Mouse (Mus musculus) CH12.LX (cell line): ENCODE measurements around the gene Mamdc4. TPM values are rescaled to one million over a fixed set of nuclear protein-coding genes. Genes with fewer than 3 reads are reported as not detected.

Experiments used
- DNase-seq: peaks from one replicate; pipeline ENCODE4 v3.0.0-alpha.2; 2013; ENCODE audit errors: extremely low read depth
- H3K27ac ChIP-seq: 2 replicates; pipeline ENCODE4 v1.5.1; 2012; ENCODE audit warnings: low read depth, mild to moderate bottlenecking, control low read depth, moderate library complexity; ENCODE audit not compliant: insufficient read depth
- H3K27me3 ChIP-seq: replicated peaks from 2 replicates; pipeline ENCODE3; 2012; ENCODE audit warnings: inconsistent platforms
- H3K36me3 ChIP-seq, 2 experiments: replicated peaks in 1 of 2; 2 replicates each; pipeline versions ENCODE3 to v1.6.1; 2012; ENCODE audit warnings: inconsistent platforms in 1 of 2, low read length in 1 of 2, mild to moderate bottlenecking in 1 of 2, mixed read lengths in 1 of 2, moderate library complexity in 1 of 2; ENCODE audit not compliant: control insufficient read depth in 1 of 2, insufficient read depth in 1 of 2
- H3K4me1 ChIP-seq, 2 experiments: 2 replicates each; pipeline ENCODE4 v1.6.1; 2012; ENCODE audit warnings: inconsistent platforms in 1 of 2, moderate library complexity in 1 of 2; ENCODE audit not compliant: insufficient read depth in 2 of 2, control insufficient read depth in 1 of 2
- H3K4me2 ChIP-seq: 2 replicates; pipeline ENCODE4 v1.6.1; 2012; ENCODE audit warnings: low read depth, mild to moderate bottlenecking, control low read depth; ENCODE audit not compliant: poor library complexity, insufficient read depth, severe bottlenecking
- H3K4me3 ChIP-seq, 3 experiments: fragments of 150-350 bp in 1 of 3; sonication (generic) in 1 of 3; replicated peaks in 1 of 3; 2 replicates each; pipeline versions ENCODE3 to v1.5.1; 2011 to 2012; ENCODE audit warnings: low read depth in 2 of 3, low read length in 2 of 3, mild to moderate bottlenecking in 2 of 3, moderate library complexity in 2 of 3, control low read depth in 1 of 3, improper control_type of control experiment in 1 of 3, inconsistent platforms in 1 of 3, mixed read lengths in 1 of 3; ENCODE audit not compliant: poor library complexity in 1 of 3
- H3K79me2 ChIP-seq: replicated peaks from 2 replicates; pipeline ENCODE4 v1.6.1; 2012; ENCODE audit warnings: mild to moderate bottlenecking, moderate library complexity; ENCODE audit not compliant: control insufficient read depth, poor library complexity, insufficient read depth, severe bottlenecking; ENCODE audit errors: extremely low read depth
- H3K9ac ChIP-seq: 2 replicates; pipeline ENCODE4 v1.6.1; 2012; ENCODE audit warnings: low read depth, mild to moderate bottlenecking, control low read depth, moderate library complexity; ENCODE audit not compliant: insufficient read depth
- H3K9me3 ChIP-seq: replicated peaks from 2 replicates; pipeline ENCODE3; 2012; ENCODE audit warnings: low read length, inconsistent platforms, mixed read lengths
- BHLHE40 ChIP-seq: IDR thresholded peaks from 2 replicates; pipeline ENCODE4 v1.6.1; 2011; ENCODE audit warnings: mild to moderate bottlenecking, low read depth, low read length, improper control_type of control experiment
- CHD1 ChIP-seq: IDR thresholded peaks from 2 replicates; pipeline ENCODE4 v1.6.1; 2012; ENCODE audit warnings: low read depth, low read length, improper control_type of control experiment, inconsistent platforms
- CTCF ChIP-seq, 2 experiments: IDR thresholded peaks in 1 of 2; conservative IDR thresholded peaks in 1 of 2; 2 replicates each; pipeline ENCODE4 v1.5.1; 2011 to 2012; ENCODE audit warnings: low read depth in 2 of 2, low read length in 2 of 2, improper control_type of control experiment in 1 of 2, inconsistent platforms in 1 of 2, mild to moderate bottlenecking in 1 of 2, moderate library complexity in 1 of 2
- E2F4 ChIP-seq: IDR thresholded peaks from 2 replicates; pipeline ENCODE4 v1.6.1; 2011; ENCODE audit warnings: low read depth, low read length, improper control_type of control experiment; ENCODE audit not compliant: insufficient replicate concordance
- ELF1 ChIP-seq: IDR thresholded peaks from 2 replicates; pipeline ENCODE4 v1.6.1; 2014; ENCODE audit warnings: low read depth, mild to moderate bottlenecking, inconsistent platforms, low read length, improper control_type of control experiment
- ETS1 ChIP-seq: conservative IDR thresholded peaks from 2 replicates; pipeline ENCODE4 v1.6.1; 2012; ENCODE audit warnings: low read depth, mild to moderate bottlenecking, inconsistent platforms, low read length, improper control_type of control experiment, moderate library complexity
- GABPA ChIP-seq: IDR thresholded peaks from 2 replicates; pipeline ENCODE4 v1.6.1; 2012; ENCODE audit warnings: low read depth, low read length, improper control_type of control experiment, inconsistent platforms; ENCODE audit not compliant: insufficient replicate concordance
- IRF4 ChIP-seq: IDR thresholded peaks from 2 replicates; pipeline ENCODE4 v1.6.1; 2014; ENCODE audit warnings: low read depth, mild to moderate bottlenecking, inconsistent platforms, low read length, improper control_type of control experiment
- JUN ChIP-seq: IDR thresholded peaks from 2 replicates; pipeline ENCODE4 v1.6.1; 2011; ENCODE audit warnings: low read depth, mild to moderate bottlenecking, low read length, improper control_type of control experiment, moderate library complexity; ENCODE audit not compliant: insufficient read depth
- MEF2A ChIP-seq: IDR thresholded peaks from 2 replicates; pipeline ENCODE4 v1.6.1; 2014; ENCODE audit warnings: low read depth, mild to moderate bottlenecking, inconsistent platforms, low read length, improper control_type of control experiment, borderline replicate concordance
- MXI1 ChIP-seq: IDR thresholded peaks from 2 replicates; pipeline ENCODE4 v1.6.1; 2011; ENCODE audit warnings: mild to moderate bottlenecking, low read depth, low read length, improper control_type of control experiment
- PAX5 ChIP-seq: IDR thresholded peaks from 2 replicates; pipeline ENCODE4 v1.6.1; 2012; ENCODE audit warnings: low read length, inconsistent platforms, mixed read lengths
- POLR2A ChIP-seq: IDR thresholded peaks from 2 replicates; pipeline ENCODE4 v1.6.1; 2011; ENCODE audit warnings: low read depth, mild to moderate bottlenecking, improper control_type of control experiment, low read length
- POLR2AphosphoS2 ChIP-seq: IDR thresholded peaks from 2 replicates; pipeline ENCODE4 v1.6.1; 2011; ENCODE audit warnings: low read depth, low read length, improper control_type of control experiment
- RAD21 ChIP-seq: IDR thresholded peaks from 2 replicates; pipeline ENCODE4 v1.6.1; 2011; ENCODE audit warnings: low read depth, mild to moderate bottlenecking, low read length, improper control_type of control experiment, moderate library complexity
- RCOR1 ChIP-seq: conservative IDR thresholded peaks from 2 replicates; pipeline ENCODE4 v1.6.1; 2012; ENCODE audit warnings: low read depth, mild to moderate bottlenecking, inconsistent platforms, low read length, improper control_type of control experiment
- SIN3A ChIP-seq: IDR thresholded peaks from 2 replicates; pipeline ENCODE4 v1.6.1; 2012; ENCODE audit warnings: low read length, improper control_type of control experiment, inconsistent platforms
- TCF12 ChIP-seq: IDR thresholded peaks from 2 replicates; pipeline ENCODE4 v1.6.1; 2014; ENCODE audit warnings: low read depth, mild to moderate bottlenecking, inconsistent platforms, low read length, improper control_type of control experiment
- UBTF ChIP-seq: IDR thresholded peaks from 2 replicates; pipeline ENCODE4 v1.6.1; 2012; ENCODE audit warnings: low read depth, mild to moderate bottlenecking, inconsistent platforms, low read length, improper control_type of control experiment, moderate library complexity
- USF1 ChIP-seq: IDR thresholded peaks from 2 replicates; pipeline ENCODE4 v1.6.1; 2014; ENCODE audit warnings: low read depth, mild to moderate bottlenecking, inconsistent platforms, low read length, improper control_type of control experiment
- ZC3H11A ChIP-seq: IDR thresholded peaks from 2 replicates; pipeline ENCODE4 v1.6.1; 2012; ENCODE audit warnings: low read depth, mild to moderate bottlenecking, inconsistent platforms, low read length, improper control_type of control experiment
- ZKSCAN1 ChIP-seq: IDR thresholded peaks from 2 replicates; pipeline ENCODE4 v1.6.1; 2012; ENCODE audit warnings: low read depth, inconsistent platforms, low read length, improper control_type of control experiment, borderline replicate concordance
- ZMIZ1 ChIP-seq: IDR thresholded peaks from 2 replicates; pipeline ENCODE4 v1.6.1; 2012; ENCODE audit warnings: low read depth, mild to moderate bottlenecking, inconsistent platforms, low read length, improper control_type of control experiment
- ZNF384 ChIP-seq: IDR thresholded peaks from 2 replicates; pipeline ENCODE4 v1.6.1; 2012; ENCODE audit warnings: low read depth, low read length, improper control_type of control experiment, inconsistent platforms
- dilution Hi-C: fragments of 300-500 bp; cut with MboI; formaldehyde crosslinking; loops from 2 replicates; pipeline ENCODE4 v1.14.3; 2020; ENCODE audit warnings: low sequenced_read_pairs; ENCODE audit not compliant: extremely low pct_unique_long_range_greater_than_20kb, extremely low pct_ligation_motif_present
- in situ Hi-C: fragments of 300-500 bp; cut with MboI; formaldehyde crosslinking; loops from 3 replicates; pipeline ENCODE4 v1.14.3; 2019; ENCODE audit warnings: low sequenced_read_pairs, low pct_ligation_motif_present, low pct_unique_long_range_greater_than_20kb, mixed read lengths
- polyA plus RNA-seq: library from polyadenylated mRNA; unstranded; fragments of >175 nt; gene quantifications from 2 replicates; pipeline ENCODE4 v1.2.1, GENCODE M21; 2012; ENCODE audit warnings: low read depth; ENCODE audit not compliant: insufficient read length
- total RNA-seq, 2 experiments: library from RNA; depleted of rRNA; stranded (reverse); fragments of 300-350 nt in 1 of 2; fragments of >200 nt in 1 of 2; gene quantifications; 2 replicates each; pipeline ENCODE4 v1.2.3; 2012 to 2014

The Mamdc4 gene
- total and polyA plus RNA-seq, 3 experiments = 4.4 to 34.9 (median 11.5) TPM

- dilution Hi-C loops = no loop called here
- in situ Hi-C loops = no loop called here
Measured at GRCm38 (mm10) chr2:25573068-25573467, 1.6 kb downstream of the Mamdc4 start.

GRCm38 (mm10) chr2:25571221-25571620, 3.4 kb downstream of the Mamdc4 start:
- H3K9me3 ChIP-seq = peaks cover 1% of the 10 kb centered on the region
- in situ Hi-C loops = no loop called here
- peaks cover 4 to 22% of the 10 kb centered on the region in 2 experiments; a peak in 3 of 4 replicates for H3K4me1 ChIP-seq
- no peak overlapping the region for H3K4me2 ChIP-seq
- no peak overlapping the region for H3K27ac ChIP-seq
- no peak for DNase-seq
- no peaks in the 10 kb centered on the region for H3K27me3 ChIP-seq
- H3K36me3 ChIP-seq = peaks cover 26 to 73% of the 10 kb centered on the region in 2 experiments
- no peaks in the 10 kb centered on the region for H3K79me2 ChIP-seq
- no peak overlapping the region for H3K9ac ChIP-seq
- dilution Hi-C loops = no loop called here
- no peak overlapping the region for H3K4me3 ChIP-seq
- no peak for TF ChIP-seq USF1
- no peak for TF ChIP-seq SIN3A
- TF ChIP-seq ZMIZ1 = no peak
- no peak for TF ChIP-seq E2F4
- no peak for TF ChIP-seq TCF12
- no peak for TF ChIP-seq GABPA
- TF ChIP-seq ELF1 = no peak
- no peak for TF ChIP-seq CHD1
- no peak for TF ChIP-seq UBTF
- no peak for TF ChIP-seq RAD21
- no peak for TF ChIP-seq MXI1
- no peak for TF ChIP-seq ZKSCAN1
- no peak for TF ChIP-seq CTCF (conservative IDR thresholded peaks at IDR 0.05 in 1 of 2, IDR thresholded peaks at IDR 0.05 in 1 of 2; ENCODE audit: low read depth in 2 of 2, low read length in 2 of 2)
- no peak for TF ChIP-seq PAX5
- no peak for TF ChIP-seq POLR2A
- no peak for TF ChIP-seq POLR2AphosphoS2
- TF ChIP-seq MEF2A = no peak

More at GRCm38 (mm10) chr2:25573068-25573467, 1.6 kb downstream of the Mamdc4 start:
- no peak for DNase-seq
- Histone ChIP-seq H3K36me3 (peaks cover 24 to 72% of the 10 kb centered on the region in 2 experiments), H3K79me2 (no peaks in the 10 kb centered on the region), H3K4me2 (no peak overlapping the region), H3K27ac (no peak overlapping the region), H3K9me3 (peaks cover 18% of the 10 kb centered on the region), H3K4me1 (peaks cover 4 to 24% of the 10 kb centered on the region in 2 experiments; a peak in 3 of 4 replicates), H3K27me3 (no peaks in the 10 kb centered on the region), H3K9ac (no peak overlapping the region), H3K4me3 (no peak overlapping the region)
- TF ChIP-seq SIN3A (no peak), ZKSCAN1 (no peak), RAD21 (no peak), JUN (no peak), RCOR1 (no peak), IRF4 (no peak), MXI1 (no peak), ZC3H11A (no peak), ZMIZ1 (no peak), CTCF (conservative IDR thresholded peaks at IDR 0.05 in 1 of 2, IDR thresholded peaks at IDR 0.05 in 1 of 2; ENCODE audit: low read depth in 2 of 2, low read length in 2 of 2) (no peak), BHLHE40 (no peak), ZNF384 (no peak), ETS1 (no peak), USF1 (no peak), POLR2AphosphoS2 (no peak), GABPA (no peak)
